Mouse (Mus musculus): ENCODE data around the gene Nfyc. TPM values are rescaled to one million over a fixed set of nuclear protein-coding genes. Genes with fewer than 3 reads are reported as not detected.

Nfyc gene
- polyA plus RNA-seq, 1 experiment, result 247 TPM

- peak overlapping the region; percentile 83 for H3K4me3 ChIP-seq (ENCODE audit: low read depth, low read length)
- peak overlapping the region; percentile 99 for H3K27ac ChIP-seq (ENCODE audit: insufficient read depth, low read depth, low read length)
- peaks cover 5% of the 10 kb centered on the region; the same call in 1 of the 2 replicates for H3K4me1 ChIP-seq (ENCODE audit: control insufficient read depth, insufficient read depth, insufficient read length, low read length)
- no peaks in the 10 kb centered on the region for H3K27me3 ChIP-seq (ENCODE audit: control insufficient read depth, insufficient read depth, low read length)
- TF ChIP-seq POLR2A (IDR thresholded peaks at IDR 0.05; ENCODE audit: low read depth, low read length), result peak; percentile 61; the same call in 1 of the 2 replicates
- no peak for TF ChIP-seq CTCF (IDR thresholded peaks at IDR 0.05; ENCODE audit: extremely low read depth, insufficient read length, insufficient replicate concordance, low read depth, low read length)
- H3K36me3 ChIP-seq (ENCODE audit: control insufficient read depth, insufficient read depth, low read length), result no peaks in the 10 kb centered on the region
- WGBS, result under 1% methylated on average over 55 of the region's 55 CpGs
These were observed 5.6 kb downstream of the Nfyc start for GRCm38 (mm10) chr4:120825577-120826326.

GRCm38 (mm10) chr4:120825100-120825553 is 6.2 kb downstream of the Nfyc start:
- Histone ChIP-seq H3K36me3 (ENCODE audit: control insufficient read depth, insufficient read depth, low read length) (no peaks in the 10 kb centered on the region), H3K27me3 (ENCODE audit: control insufficient read depth, insufficient read depth, low read length) (no peaks in the 10 kb centered on the region), H3K4me3 (ENCODE audit: low read depth, low read length) (peak overlapping the region; percentile 83), H3K27ac (ENCODE audit: insufficient read depth, low read depth, low read length) (peak overlapping the region; percentile 99), H3K4me1 (ENCODE audit: control insufficient read depth, insufficient read depth, insufficient read length, low read length) (peaks cover 5% of the 10 kb centered on the region; the same call in 1 of the 2 replicates)
- no peak for TF ChIP-seq CTCF (IDR thresholded peaks at IDR 0.05; ENCODE audit: extremely low read depth, insufficient read length, insufficient replicate concordance, low read depth, low read length)
- peak; percentile 84; the same call in 1 of the 2 replicates for TF ChIP-seq POLR2A (IDR thresholded peaks at IDR 0.05; ENCODE audit: low read depth, low read length)
- under 1% methylated on average over 52 of the region's 53 CpGs for WGBS

GRCm38 (mm10) chr4:120822191-120822911 is 9.0 kb downstream of the Nfyc start:
- H3K27ac ChIP-seq (ENCODE audit: insufficient read depth, low read depth, low read length), result no peak overlapping the region
- H3K4me3 ChIP-seq (ENCODE audit: low read depth, low read length), result no peak overlapping the region
- TF ChIP-seq POLR2A (IDR thresholded peaks at IDR 0.05; ENCODE audit: low read depth, low read length) (no peak), CTCF (IDR thresholded peaks at IDR 0.05; ENCODE audit: extremely low read depth, insufficient read length, insufficient replicate concordance, low read depth, low read length) (no peak)
- no peaks in the 10 kb centered on the region for H3K27me3 ChIP-seq (ENCODE audit: control insufficient read depth, insufficient read depth, low read length)
- peaks cover 12% of the 10 kb centered on the region for H3K4me1 ChIP-seq (ENCODE audit: control insufficient read depth, insufficient read depth, insufficient read length, low read length)
- WGBS, result 89% methylated on average over 2 of the region's 2 CpGs
- no peaks in the 10 kb centered on the region for H3K36me3 ChIP-seq (ENCODE audit: control insufficient read depth, insufficient read depth, low read length)

- TF ChIP-seq POLR2A (IDR thresholded peaks at IDR 0.05; ENCODE audit: low read depth, low read length), result no peak
- TF ChIP-seq CTCF (IDR thresholded peaks at IDR 0.05; ENCODE audit: extremely low read depth, insufficient read length, insufficient replicate concordance, low read depth, low read length), result no peak
- Histone ChIP-seq H3K4me1 (ENCODE audit: control insufficient read depth, insufficient read depth, insufficient read length, low read length) (peaks cover 12% of the 10 kb centered on the region), H3K27ac (ENCODE audit: insufficient read depth, low read depth, low read length) (peak overlapping the region; percentile 28; the same call in 1 of the 2 replicates), H3K27me3 (ENCODE audit: control insufficient read depth, insufficient read depth, low read length) (no peaks in the 10 kb centered on the region), H3K36me3 (ENCODE audit: control insufficient read depth, insufficient read depth, low read length) (no peaks in the 10 kb centered on the region), H3K4me3 (ENCODE audit: low read depth, low read length) (no peak overlapping the region)
- 80% methylated on average over 2 of the region's 2 CpGs for WGBS
These were observed 11.5 kb downstream of the Nfyc start for GRCm38 (mm10) chr4:120819871-120820270.

DNA sequence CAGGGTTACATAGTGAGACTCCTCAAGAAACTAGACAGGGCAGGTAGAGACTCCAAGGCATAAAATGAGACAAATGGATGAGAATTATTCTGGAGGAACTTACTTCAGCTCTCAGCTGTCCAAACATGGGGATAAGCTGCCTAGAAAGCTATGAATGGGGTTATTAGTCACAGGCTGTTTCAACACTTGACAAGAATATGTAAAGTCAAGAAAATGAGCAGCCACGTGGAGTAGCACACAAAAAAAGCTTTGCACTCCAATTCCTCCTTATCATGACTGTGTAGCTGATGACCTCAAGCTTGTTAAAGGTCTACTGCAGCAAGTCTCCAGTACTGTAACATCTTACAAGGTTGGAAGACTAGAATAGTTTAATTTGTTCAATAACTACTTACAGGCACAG is 12.1 kb downstream of the Nfyc start:
- Histone ChIP-seq H3K4me3 (ENCODE audit: low read depth, low read length) (no peak overlapping the region), H3K27ac (ENCODE audit: insufficient read depth, low read depth, low read length) (peak overlapping the region; percentile 28), H3K36me3 (ENCODE audit: control insufficient read depth, insufficient read depth, low read length) (no peaks in the 10 kb centered on the region), H3K27me3 (ENCODE audit: control insufficient read depth, insufficient read depth, low read length) (no peaks in the 10 kb centered on the region), H3K4me1 (ENCODE audit: control insufficient read depth, insufficient read depth, insufficient read length, low read length) (peaks cover 12% of the 10 kb centered on the region)
- WGBS, result 27% methylated on average over 1 of the region's 1 CpGs
- TF ChIP-seq POLR2A (IDR thresholded peaks at IDR 0.05; ENCODE audit: low read depth, low read length), result no peak
- no peak for TF ChIP-seq CTCF (IDR thresholded peaks at IDR 0.05; ENCODE audit: extremely low read depth, insufficient read length, insufficient replicate concordance, low read depth, low read length)

DNA sequence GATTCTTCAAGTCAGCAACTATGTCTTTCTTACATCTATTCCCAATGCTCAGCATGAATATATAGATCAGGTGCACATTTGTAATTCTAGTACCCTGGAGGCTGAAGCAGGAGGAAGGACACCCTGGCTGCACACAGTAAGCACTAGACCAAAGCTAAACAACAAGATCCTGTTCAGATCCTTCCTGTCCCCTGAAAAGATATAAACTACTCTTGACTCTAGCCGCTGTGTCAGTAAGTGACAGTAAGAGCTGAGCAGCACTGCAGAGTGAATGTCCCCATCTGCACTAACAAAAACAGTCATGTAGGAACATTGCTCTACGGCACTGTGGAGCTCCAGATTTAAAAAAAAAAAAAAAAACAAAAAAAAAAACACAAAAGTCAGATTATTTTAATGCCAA is 13.4 kb downstream of the Nfyc start:
- WGBS, result 77% methylated on average over 2 of the region's 2 CpGs
- Histone ChIP-seq H3K27me3 (ENCODE audit: control insufficient read depth, insufficient read depth, low read length) (no peaks in the 10 kb centered on the region), H3K4me1 (ENCODE audit: control insufficient read depth, insufficient read depth, insufficient read length, low read length) (peaks cover 6% of the 10 kb centered on the region), H3K36me3 (ENCODE audit: control insufficient read depth, insufficient read depth, low read length) (no peaks in the 10 kb centered on the region), H3K27ac (ENCODE audit: insufficient read depth, low read depth, low read length) (no peak overlapping the region), H3K4me3 (ENCODE audit: low read depth, low read length) (no peak overlapping the region)
- no peak for TF ChIP-seq POLR2A (IDR thresholded peaks at IDR 0.05; ENCODE audit: low read depth, low read length)
- no peak for TF ChIP-seq CTCF (IDR thresholded peaks at IDR 0.05; ENCODE audit: extremely low read depth, insufficient read length, insufficient replicate concordance, low read depth, low read length)
